Mouse (Mus musculus): ENCODE measurements around the gene Cab39.

DNA sequence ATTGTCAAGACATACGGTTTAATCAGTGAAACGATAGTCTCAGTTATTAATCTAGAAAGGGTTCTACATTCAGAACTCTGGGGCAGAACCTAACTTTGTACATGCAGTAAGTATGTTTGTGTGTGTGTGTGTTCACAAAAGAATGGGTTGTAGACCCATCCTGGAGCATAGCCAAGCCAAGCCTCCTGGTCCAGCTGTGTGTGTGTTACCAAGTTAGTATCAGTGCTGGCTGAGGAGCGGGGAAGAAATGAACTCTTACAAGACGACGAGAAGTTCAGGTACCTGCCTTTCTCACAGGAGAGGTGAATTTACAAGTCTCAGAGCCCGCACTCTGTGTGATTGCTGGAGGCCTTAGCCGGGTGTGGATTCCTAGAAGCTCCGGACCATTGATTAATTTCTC is 11.3 kb downstream of the Cab39 start:
- TF ChIP-seq POLR2A (IDR thresholded peaks at IDR 0.05; ENCODE audit: control insufficient read depth, low read depth, low read length) (no peak), CTCF (IDR thresholded peaks at IDR 0.05; ENCODE audit: control insufficient read depth, insufficient read depth, insufficient replicate concordance, low read depth, low read length) (no peak)
